Mouse (Mus musculus) kidney, embryonic 14.5 days (tissue): ENCODE measurements at regions not wholly inside any gene's neighbourhood (a gene's known extent, or its start where the extent isn't known, plus 50 kb on each side); places are given as distances from the start of the nearest gene placed in this dataset.

Source experiments
- ATAC-seq: fragments of 200-750 bp; cut with Nextera tagmentation; 2 replicates; pipeline ENCODE4 v1.8.0; 2017; ENCODE audit warnings: moderate number of reproducible peaks, mild to moderate bottlenecking, moderate TSS enrichment, moderate library complexity; ENCODE audit not compliant: low FRiP score, low TSS enrichment
- H3K27ac ChIP-seq: fragments of 300-500 bp; sonication (generic); 2 replicates; pipeline ENCODE4 v1.5.1; 2014; ENCODE audit warnings: low read depth, mild to moderate bottlenecking, low read length, moderate library complexity, mixed read lengths
- H3K27me3 ChIP-seq: fragments of 300-500 bp; sonication (generic); 2 replicates; pipeline ENCODE4 v1.6.1; 2014; ENCODE audit warnings: mild to moderate bottlenecking, low read length; ENCODE audit not compliant: control insufficient read depth, insufficient read depth
- H3K36me3 ChIP-seq: fragments of 300-500 bp; sonication (generic); 2 replicates; pipeline ENCODE4 v1.6.1; 2014; ENCODE audit warnings: low read length, mixed read lengths; ENCODE audit not compliant: control insufficient read depth, insufficient read depth
- H3K4me1 ChIP-seq: fragments of 300-500 bp; sonication (generic); 2 replicates; pipeline ENCODE4 v1.6.1; 2014; ENCODE audit warnings: low read length, mixed read lengths; ENCODE audit not compliant: control insufficient read depth, insufficient read depth
- H3K4me2 ChIP-seq: fragments of 300-500 bp; sonication (generic); replicated peaks from 2 replicates; pipeline ENCODE4 v1.6.1; 2014; ENCODE audit warnings: low read depth, mild to moderate bottlenecking, low read length
- H3K4me3 ChIP-seq: fragments of 300-500 bp; sonication (generic); 2 replicates; pipeline ENCODE4 v1.5.1; 2014; ENCODE audit warnings: mild to moderate bottlenecking, low read length
- H3K9ac ChIP-seq: fragments of 300-500 bp; sonication (generic); 2 replicates; pipeline ENCODE4 v1.6.1; 2014; ENCODE audit warnings: low read depth, mild to moderate bottlenecking, low read length, moderate library complexity
- H3K9me3 ChIP-seq: fragments of 300-500 bp; sonication (generic); 2 replicates; pipeline ENCODE4 v1.6.1; 2016; ENCODE audit warnings: low read length; ENCODE audit not compliant: control insufficient read depth
- WGBS: fragments of 180-500 bp; shearing (Covaris S2); extraction: QIAGEN DNeasy Blood & Tissue Kit; methylation state at CpG from one replicate; pipeline ENCODE4 v1.1.7; 2014; 5-methylcytosine and 5-hydroxymethylcytosine counted together

- 53% methylated on average over 12 of the region's 12 CpGs for WGBS
Measured at GRCm38 (mm10) chr16:90635216-90635615, 92.0 kb downstream of the Mis18a start.

GRCm38 (mm10) chr16:90629976-90630375 lies 97.2 kb downstream of the Mis18a start:
- Histone ChIP-seq H3K4me1 (peaks cover 21% of the 10 kb centered on the region), H3K36me3 (no peaks in the 10 kb centered on the region), H3K27me3 (no peaks in the 10 kb centered on the region), H3K9me3 (no peaks in the 10 kb centered on the region), H3K4me2 (no peak overlapping the region), H3K27ac (peak overlapping the region; percentile 84), H3K4me3 (no peak overlapping the region), H3K9ac (0 out of 2 replicates have a peak overlapping the region, but pooled peaks have one; percentile 7)
- 28% methylated on average over 6 of the region's 6 CpGs for WGBS
- ATAC-seq, result no peak

More at GRCm38 (mm10) chr16:90635216-90635615, 92.0 kb downstream of the Mis18a start:
- Histone ChIP-seq H3K9me3 (no peaks in the 10 kb centered on the region), H3K27ac (no peak overlapping the region), H3K4me1 (peaks cover 6% of the 10 kb centered on the region; the same call in 1 of the 2 replicates), H3K9ac (no peak overlapping the region), H3K27me3 (no peaks in the 10 kb centered on the region), H3K36me3 (no peaks in the 10 kb centered on the region), H3K4me2 (no peak overlapping the region), H3K4me3 (no peak overlapping the region)
- ATAC-seq, result no peak

- ATAC-seq, result peak; percentile 69
- Histone ChIP-seq H3K27ac (peak overlapping the region; percentile 84), H3K4me1 (peaks cover 24% of the 10 kb centered on the region), H3K36me3 (no peaks in the 10 kb centered on the region), H3K27me3 (no peaks in the 10 kb centered on the region), H3K4me2 (no peak overlapping the region; the same call in 1 of the 2 replicates), H3K9ac (peak overlapping the region; percentile 8; the same call in 1 of the 2 replicates), H3K9me3 (no peaks in the 10 kb centered on the region), H3K4me3 (no peak overlapping the region)
- WGBS, result 34% methylated on average over 19 of the region's 19 CpGs
Measured at GRCm38 (mm10) chr16:90629121-90629930, 97.9 kb downstream of the Mis18a start.

GRCm38 (mm10) chr16:90628605-90629120 lies 98.5 kb downstream of the Mis18a start:
- H3K4me2 ChIP-seq, result 0 out of 2 replicates have a peak overlapping the region, but pooled peaks have one; percentile 3
- peak overlapping the region; percentile 84 for H3K27ac ChIP-seq
- H3K9ac ChIP-seq, result peak overlapping the region; percentile 8; the same call in 1 of the 2 replicates
- H3K36me3 ChIP-seq, result no peaks in the 10 kb centered on the region
- no peak overlapping the region for H3K4me3 ChIP-seq
- peaks cover 26% of the 10 kb centered on the region for H3K4me1 ChIP-seq
- no peak for ATAC-seq
- H3K27me3 ChIP-seq, result no peaks in the 10 kb centered on the region
- WGBS, result 41% methylated on average over 13 of the region's 13 CpGs
- no peaks in the 10 kb centered on the region for H3K9me3 ChIP-seq

- H3K4me2 ChIP-seq, result no peak overlapping the region
- H3K4me3 ChIP-seq, result no peak overlapping the region
- H3K9me3 ChIP-seq, result no peaks in the 10 kb centered on the region
- H3K27ac ChIP-seq, result peak overlapping the region; percentile 6; the same call in 1 of the 2 replicates
- H3K4me1 ChIP-seq, result peaks cover 29% of the 10 kb centered on the region
- no peak overlapping the region for H3K9ac ChIP-seq
- no peak for ATAC-seq
- H3K36me3 ChIP-seq, result no peaks in the 10 kb centered on the region
- WGBS, result 51% methylated on average over 9 of the region's 9 CpGs
- H3K27me3 ChIP-seq, result no peaks in the 10 kb centered on the region
Measured at GRCm38 (mm10) chr16:90626035-90626670, 101.1 kb downstream of the Mis18a start.

- no peaks in the 10 kb centered on the region for H3K36me3 ChIP-seq
- 60% methylated on average over 16 of the region's 16 CpGs for WGBS
- H3K4me3 ChIP-seq, result no peak overlapping the region
- ATAC-seq, result no peak
- no peak overlapping the region for H3K9ac ChIP-seq
- no peak overlapping the region for H3K4me2 ChIP-seq
- no peaks in the 10 kb centered on the region for H3K27me3 ChIP-seq
- H3K4me1 ChIP-seq, result peaks cover 25% of the 10 kb centered on the region
- no peak overlapping the region; the same call in 1 of the 2 replicates for H3K27ac ChIP-seq
- H3K9me3 ChIP-seq, result no peaks in the 10 kb centered on the region
Measured at GRCm38 (mm10) chr16:90625301-90626034, 101.7 kb downstream of the Mis18a start.

GRCm38 (mm10) chr16:90624039-90624625 lies 103.1 kb downstream of the Mis18a start:
- H3K9ac ChIP-seq, result no peak overlapping the region
- peak; percentile 74 for ATAC-seq
- no peak overlapping the region for H3K4me2 ChIP-seq
- WGBS, result 55% methylated on average over 17 of the region's 17 CpGs
- H3K4me1 ChIP-seq, result peaks cover 13% of the 10 kb centered on the region; the same call in 1 of the 2 replicates
- H3K27ac ChIP-seq, result peak overlapping the region; percentile 84
- H3K27me3 ChIP-seq, result no peaks in the 10 kb centered on the region
- no peaks in the 10 kb centered on the region for H3K36me3 ChIP-seq
- no peaks in the 10 kb centered on the region for H3K9me3 ChIP-seq
- H3K4me3 ChIP-seq, result no peak overlapping the region

GRCm38 (mm10) chr16:90622677-90623225 lies 104.5 kb downstream of the Mis18a start:
- H3K27me3 ChIP-seq, result no peaks in the 10 kb centered on the region
- H3K27ac ChIP-seq, result no peak overlapping the region
- H3K4me3 ChIP-seq, result no peak overlapping the region
- H3K4me2 ChIP-seq, result no peak overlapping the region
- no peaks in the 10 kb centered on the region for H3K9me3 ChIP-seq
- WGBS, result 84% methylated on average over 8 of the region's 8 CpGs
- H3K36me3 ChIP-seq, result no peaks in the 10 kb centered on the region
- peaks cover 7% of the 10 kb centered on the region; the same call in 1 of the 2 replicates for H3K4me1 ChIP-seq
- ATAC-seq, result no peak
- H3K9ac ChIP-seq, result no peak overlapping the region
